Mouse (Mus musculus): ENCODE measurements around the gene Pdk3.

The Pdk3 gene

DNA sequence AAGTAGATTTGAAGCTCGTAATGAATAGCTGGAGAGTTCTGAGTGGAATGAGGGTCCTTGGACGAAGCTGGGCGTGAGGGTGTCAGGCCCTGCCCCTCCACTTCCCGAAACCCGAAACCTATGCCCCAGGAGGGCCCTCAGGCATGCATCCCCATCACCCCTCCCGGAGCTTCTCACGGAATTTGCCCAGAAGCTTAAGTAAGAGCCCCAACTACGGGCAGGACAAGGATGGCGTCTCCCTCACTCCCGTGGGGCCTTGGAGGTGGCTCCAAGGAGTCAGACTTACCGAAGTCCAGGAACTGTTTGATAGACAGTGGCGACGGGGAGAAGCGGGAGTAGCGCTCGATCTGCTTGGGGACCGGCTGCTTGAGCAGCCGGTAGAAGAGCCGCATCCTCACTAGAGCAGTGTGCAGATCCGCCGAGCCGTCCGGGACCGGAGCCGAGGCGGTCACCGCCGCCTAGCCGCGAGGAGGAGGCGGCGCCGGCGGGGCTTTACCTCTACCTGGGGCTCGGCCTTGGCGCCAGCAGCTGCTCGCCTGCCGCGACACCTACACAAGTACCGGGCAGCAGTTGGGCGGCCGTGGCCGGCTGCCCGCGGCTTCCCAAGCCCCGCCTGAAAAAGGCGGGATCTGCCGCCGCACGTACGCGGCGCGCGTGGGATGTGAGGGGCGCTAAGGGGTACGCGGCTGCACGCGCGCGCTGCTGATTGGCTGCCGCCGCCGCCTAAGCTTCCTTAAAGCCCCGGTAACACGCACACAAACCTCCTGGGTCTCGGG, at the start of gene Pdk3:
Gene Pdk3 (minus strand): TSS at position 641 of the 776 bp plus-strand sequence.
- DNase-seq, result peak; percentile 83 to 84

GRCm38 (mm10) chrX:93877634-93878016, 45.6 kb upstream of the Pdk3 start:
- no peak for DNase-seq

GRCm38 (mm10) chrX:93876981-93877633, 45.1 kb upstream of the Pdk3 start:
- DNase-seq, result no peak

GRCm38 (mm10) chrX:93863393-93863792, 31.4 kb upstream of the Pdk3 start:
- DNase-seq, result no peak

- DNase-seq, result peak in 1 of 2 experiments; percentile 7
These were observed 30.6 kb upstream of the Pdk3 start for GRCm38 (mm10) chrX:93862525-93863086.

- DNase-seq, result no peak
These were observed 25.8 kb upstream of the Pdk3 start for GRCm38 (mm10) chrX:93857756-93858155.

DNA sequence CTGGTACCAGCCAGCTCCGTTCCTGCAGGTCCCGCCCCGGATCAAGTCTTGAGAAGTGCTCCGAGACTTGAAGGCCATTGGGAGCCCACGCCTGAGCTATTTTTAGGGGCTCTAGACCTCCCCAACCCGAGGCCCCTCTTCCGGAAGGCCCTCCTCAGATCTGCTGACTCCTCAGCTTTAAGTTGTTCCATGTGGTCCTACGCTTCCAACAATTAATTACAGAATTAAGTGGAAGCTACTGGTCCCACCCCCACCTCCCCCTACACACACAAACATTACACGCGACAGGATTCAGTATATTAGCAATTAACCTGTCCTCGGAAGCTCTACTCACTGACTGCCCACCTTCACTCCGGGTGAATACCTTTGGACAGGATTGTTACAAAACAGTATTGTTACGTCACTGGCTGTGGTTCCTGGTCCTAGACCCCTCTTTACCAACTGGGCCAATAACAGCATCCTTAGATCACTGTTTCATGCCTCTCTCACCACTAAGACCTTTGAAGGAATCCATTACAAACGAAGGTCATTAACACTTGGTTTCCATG, 410 bp upstream of the Pdk3 start:
- no peak for DNase-seq

GRCm38 (mm10) chrX:93825787-93826186, 6.2 kb downstream of the Pdk3 start:
- peak in 1 of 2 experiments; percentile 11 for DNase-seq

DNA sequence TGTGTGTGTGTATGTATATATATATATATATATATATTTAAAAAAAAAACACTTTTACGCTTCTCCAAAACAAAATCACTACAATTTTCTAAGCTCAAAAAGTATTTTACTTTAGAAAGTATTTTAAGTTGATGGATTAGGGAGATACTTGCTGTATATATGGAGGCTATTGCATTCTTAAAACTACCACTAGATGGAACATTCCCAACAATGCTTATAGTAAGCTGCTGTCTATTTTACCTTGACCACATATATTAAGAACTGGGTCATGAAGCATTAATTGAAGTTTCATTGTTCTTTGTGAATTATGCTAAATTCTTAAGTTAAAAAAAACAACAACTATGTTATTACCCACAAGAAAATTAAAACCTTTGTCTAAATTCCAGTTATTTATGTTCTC, 24.0 kb downstream of the Pdk3 start:
- no peak for DNase-seq

DNA sequence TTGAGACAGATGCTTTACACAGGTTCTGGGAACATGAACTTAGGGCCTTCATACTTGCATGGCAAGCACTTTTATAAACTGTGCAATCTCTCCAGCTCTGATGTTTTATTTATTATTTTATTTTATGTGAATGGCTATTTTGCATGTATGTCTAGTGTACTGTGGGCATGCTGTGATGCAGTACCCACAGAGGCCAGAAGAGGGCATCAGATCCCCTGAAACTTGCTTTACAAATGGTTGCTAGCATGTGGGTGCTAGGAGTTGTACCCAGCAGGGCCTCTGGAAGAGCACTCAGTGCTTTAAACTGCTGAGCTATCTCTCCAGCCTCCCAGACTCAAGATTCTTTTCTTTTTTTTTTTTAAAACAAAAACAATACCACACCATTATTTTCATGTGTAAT, 38.8 kb downstream of the Pdk3 start:
- peak; percentile 13 to 24 for DNase-seq

GRCm38 (mm10) chrX:93789562-93789961, 42.4 kb downstream of the Pdk3 start:
- DNase-seq, result no peak

GRCm38 (mm10) chrX:93760770-93761169, 71.2 kb downstream of the Pdk3 start:
- DNase-seq, result no peak

DNA sequence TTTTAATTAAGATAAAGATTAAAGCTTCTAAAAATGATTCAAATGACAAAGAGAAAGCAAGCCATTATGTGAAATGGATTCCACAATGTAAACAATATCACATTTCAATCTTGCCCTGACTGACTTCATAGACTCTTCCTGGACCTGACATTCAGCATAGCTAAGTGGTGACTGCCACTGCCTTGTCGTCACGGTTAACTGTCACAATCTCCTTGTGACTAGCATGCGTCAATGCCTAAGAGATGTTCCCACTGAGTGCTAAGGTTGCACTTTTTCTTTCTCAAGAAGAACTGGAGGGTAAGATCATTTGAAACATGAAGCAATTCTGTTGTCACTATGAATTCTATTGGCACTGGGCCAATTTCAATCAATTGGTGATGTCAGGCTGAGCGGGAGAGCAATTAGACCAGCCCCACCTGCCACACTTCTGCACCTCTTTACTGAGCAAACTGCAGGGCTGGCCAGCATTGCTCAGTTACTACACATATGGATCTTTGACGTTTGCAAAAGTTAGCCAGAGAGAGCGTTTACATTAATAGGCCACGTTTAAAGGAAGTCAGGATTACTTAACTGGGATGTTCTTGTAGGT, 75.0 kb downstream of the Pdk3 start:
- DNase-seq, result no peak

GRCm38 (mm10) chrX:93755210-93755842, 76.7 kb downstream of the Pdk3 start:
- DNase-seq, result peak; percentile 3

DNA sequence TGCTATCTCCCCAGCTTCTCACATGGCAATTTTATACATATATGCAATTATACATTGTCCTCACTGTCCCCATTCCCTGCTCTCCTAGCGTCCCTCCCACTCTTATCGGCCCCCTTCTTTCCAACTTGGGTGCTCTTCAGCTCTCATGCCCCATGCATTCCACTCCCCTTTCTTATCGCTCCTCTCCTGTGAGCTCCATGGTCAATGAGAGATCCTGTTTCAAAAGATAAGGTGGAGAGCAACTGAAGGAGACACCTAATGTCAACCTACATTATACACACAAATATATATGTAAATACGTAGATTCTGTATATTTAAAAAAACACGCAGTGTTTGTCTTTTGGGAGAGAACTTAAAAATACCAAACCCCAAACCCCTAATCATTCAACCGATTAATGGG, 81.4 kb downstream of the Pdk3 start:
- DNase-seq, result no peak

DNA sequence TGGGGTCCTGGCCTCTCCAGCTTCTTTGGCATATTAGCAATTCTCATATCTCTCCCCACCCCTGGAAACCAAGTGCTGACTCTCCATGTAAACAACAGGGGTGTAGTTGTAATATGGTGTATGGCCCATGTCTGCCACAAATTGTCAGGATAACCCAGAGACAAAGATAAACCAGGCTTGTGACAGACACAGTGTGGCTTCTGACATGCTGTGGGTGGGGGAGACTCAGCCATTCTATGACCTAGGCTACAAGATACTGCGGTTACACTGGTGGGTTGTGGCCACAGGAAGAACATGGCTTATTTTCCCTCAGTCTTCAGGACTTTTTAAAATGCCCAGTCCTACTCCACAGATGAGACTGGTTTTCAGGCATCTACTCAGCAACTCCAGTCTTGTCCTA, 82.8 kb downstream of the Pdk3 start:
- no peak for DNase-seq

- no peak for DNase-seq
These were observed 98.8 kb downstream of the Pdk3 start for GRCm38 (mm10) chrX:93732975-93733748.

DNA sequence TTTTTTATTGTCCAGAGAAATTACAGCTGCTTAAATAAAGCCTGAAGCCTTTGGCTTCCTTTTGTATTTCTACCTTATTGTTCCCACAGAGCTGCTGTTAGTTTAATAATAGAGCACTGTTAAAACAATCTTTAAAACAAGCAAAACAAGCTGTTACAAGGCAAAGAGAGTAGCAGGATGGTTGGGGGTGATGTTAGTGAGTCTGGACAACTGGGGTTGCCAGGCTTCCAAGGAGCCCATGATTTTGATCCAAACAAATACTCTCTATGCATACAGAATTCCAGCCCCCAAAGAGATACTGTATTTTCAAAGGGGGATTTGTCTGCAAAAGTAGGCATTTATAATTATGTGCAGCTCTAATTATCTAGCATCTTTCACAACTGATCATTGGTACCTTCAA, 99.6 kb downstream of the Pdk3 start:
- DNase-seq, result no peak

GRCm38 (mm10) chrX:93730854-93731253, 101.1 kb downstream of the Pdk3 start:
- no peak for DNase-seq

DNA sequence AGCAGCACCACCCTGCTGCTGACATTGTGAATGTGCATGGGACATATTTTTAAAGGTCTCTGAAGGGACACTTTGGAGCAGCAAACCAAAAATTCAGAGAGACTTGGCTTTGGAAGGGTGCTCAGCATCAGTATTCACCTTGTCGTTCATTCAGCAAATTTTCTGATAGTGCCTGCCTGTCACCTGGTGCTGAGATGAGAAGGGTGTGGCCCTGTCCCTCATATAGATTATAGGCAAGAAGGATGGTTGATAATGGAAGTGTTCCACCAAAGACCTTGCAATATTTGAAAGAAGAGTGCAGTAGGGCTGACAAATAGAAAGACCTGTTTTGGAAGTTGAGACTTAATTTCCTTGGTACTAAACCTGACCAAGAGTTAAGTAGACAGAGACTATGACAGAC, 102.5 kb downstream of the Pdk3 start:
- DNase-seq, result no peak

Data from lung, adult 18-20 months (tissue).